Mouse (Mus musculus) cerebellum, postnatal 25 days (tissue): ENCODE measurements at regions not wholly inside any gene's neighbourhood (a gene's known extent, or its start where the extent isn't known, plus 50 kb on each side); places are given as distances from the start of the nearest gene placed in this dataset.
"Not testable (repeated sequence)": the region's sequence is repeated elsewhere in the genome, so short reads cannot be mapped to it uniquely, and the experiment has no call there.

ENCODE experiments used
- DNase-seq, 2 experiments: peaks; one replicate each; pipeline ENCODE4 v3.0.0; 2021; ENCODE audit warnings: mixed read lengths in 2 of 2

DNA sequence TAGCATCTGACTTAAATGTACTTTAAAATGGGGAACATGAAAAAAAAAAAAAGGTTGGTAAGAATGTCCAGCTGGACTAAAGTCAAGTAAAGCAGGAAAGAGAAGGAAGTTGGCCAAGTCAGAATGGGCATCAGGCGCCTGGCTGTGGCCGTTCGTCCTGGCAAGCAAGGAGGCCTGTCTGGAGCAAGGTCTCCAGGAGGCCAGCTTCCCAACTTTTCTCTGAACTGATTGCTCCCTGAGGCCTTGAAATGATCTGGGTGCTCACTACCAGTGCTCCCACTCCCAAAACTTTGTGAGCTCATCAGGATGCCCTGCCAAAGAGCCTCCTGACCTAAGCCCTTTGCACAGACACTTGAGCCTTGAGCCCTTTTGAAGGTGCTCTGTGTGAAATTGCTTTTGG is 141.7 kb upstream of the Gm21897 start:
- no peak for DNase-seq

DNA sequence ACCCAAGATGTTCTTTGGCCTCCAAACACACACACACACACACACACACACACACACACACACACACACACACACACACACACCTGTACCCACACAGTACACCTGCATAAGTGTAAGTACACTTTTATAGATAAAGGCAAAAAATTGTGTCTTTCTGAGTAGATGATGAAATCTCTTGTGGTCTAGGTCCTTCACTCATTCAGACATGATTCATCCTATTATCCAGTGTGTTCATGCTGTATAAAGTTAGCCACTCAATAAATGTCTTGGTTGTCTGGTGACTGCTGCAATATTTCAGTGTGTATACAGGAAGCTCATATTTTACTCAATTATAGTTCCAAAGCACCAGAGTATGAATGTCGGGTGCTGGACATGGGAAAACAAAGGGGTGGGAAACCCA is 131.5 kb upstream of the Gm21897 start:
- no peak for DNase-seq

DNA sequence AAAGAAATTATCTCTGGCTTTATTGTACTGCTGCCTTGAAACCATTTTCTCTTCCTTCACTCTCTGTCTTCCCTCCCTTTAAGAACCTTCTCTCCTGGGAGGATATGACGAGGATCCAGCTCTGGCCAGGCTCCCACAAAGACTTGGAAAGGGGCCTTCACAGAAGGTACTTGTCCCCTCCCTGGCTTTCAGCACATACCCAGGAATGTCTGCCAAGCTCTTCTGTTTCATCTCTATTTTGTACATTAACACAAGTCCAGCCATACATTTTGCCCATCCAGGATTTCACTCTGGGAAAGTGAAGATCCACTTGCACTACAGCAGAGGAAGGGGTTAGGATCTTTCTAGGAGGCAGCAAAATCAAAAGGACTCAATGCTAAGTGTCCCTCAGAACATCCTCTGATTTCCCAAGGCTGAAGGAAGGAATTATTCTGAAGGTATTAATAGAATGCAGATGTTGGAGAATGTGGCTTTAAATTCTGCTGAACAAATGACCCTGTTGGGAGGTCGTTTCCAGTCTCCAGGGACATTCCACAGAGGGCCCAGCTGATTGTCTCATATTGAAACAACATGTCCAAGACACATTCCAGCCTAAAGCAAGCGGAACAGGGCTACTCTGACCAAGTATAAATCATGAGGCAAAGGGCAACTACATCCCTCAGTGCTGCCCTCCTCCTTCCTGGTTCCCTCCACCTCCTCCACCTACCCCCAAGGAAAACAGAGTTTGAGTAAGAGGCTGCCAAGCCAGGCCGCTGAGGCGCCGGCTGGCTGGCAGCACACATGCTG is 122.1 kb upstream of the Gm21897 start:
- DNase-seq: peak in 1 of 2 experiments; percentile 4

DNA sequence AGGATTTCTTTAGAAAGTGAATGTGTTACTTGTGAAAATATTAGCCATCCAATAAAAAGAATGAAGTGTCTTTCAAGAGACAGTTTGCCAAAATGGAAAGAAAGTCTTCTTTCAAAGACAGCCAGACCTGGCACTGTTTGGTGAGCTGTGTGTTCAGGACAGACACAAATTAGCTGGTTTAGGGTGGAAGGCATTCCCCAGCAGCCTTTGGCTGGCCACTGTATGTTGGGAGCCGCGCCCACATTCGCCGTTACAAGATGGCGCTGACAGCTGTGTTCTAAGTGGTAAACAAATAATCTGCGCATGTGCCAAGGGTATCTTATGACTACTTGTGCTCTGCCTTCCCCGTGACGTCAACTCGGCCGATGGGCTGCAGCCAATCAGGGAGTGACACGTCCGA is 121.3 kb upstream of the Gm21897 start:
- DNase-seq: not testable (repeated sequence)

DNA sequence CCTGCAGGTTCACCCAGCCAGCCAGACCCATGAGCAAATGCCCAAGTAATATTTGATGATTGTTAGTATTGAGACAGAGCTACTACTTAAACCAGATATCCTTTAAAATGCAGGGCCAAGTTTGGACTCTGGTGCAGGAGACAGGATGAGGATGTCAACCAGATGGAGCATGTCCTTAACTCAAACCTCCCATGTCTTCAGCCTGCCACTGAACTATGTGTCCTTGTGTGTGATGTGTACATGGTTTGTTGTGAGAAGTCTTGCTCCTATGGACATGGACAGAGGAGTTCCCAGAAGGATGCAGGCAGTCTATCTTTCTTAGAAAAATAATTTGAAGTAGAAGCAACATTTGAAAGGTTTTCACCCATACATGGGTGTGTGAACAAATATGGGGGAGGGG is 120.4 kb upstream of the Gm21897 start:
- DNase-seq: no peak

DNA sequence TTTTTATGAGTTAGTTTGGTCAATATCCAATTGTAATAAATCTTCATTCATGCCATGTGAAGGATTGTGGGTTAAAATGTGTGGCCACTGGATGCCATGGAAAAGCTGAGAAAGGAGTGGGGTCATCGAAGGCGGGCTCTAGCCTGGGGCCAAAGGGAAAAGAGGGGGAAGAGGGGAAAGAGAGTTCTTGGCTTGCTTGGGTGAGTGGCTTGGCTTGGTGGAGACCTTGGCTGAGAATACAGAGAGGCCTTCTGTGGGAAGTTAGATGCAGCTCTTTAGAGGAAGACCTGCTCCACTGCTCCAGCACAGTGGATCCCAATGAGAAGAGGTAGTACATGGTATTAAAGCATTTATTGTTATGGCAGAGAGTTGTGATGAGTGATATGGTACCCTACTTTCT is 101.3 kb upstream of the Gm21897 start:
- DNase-seq: no peak

DNA sequence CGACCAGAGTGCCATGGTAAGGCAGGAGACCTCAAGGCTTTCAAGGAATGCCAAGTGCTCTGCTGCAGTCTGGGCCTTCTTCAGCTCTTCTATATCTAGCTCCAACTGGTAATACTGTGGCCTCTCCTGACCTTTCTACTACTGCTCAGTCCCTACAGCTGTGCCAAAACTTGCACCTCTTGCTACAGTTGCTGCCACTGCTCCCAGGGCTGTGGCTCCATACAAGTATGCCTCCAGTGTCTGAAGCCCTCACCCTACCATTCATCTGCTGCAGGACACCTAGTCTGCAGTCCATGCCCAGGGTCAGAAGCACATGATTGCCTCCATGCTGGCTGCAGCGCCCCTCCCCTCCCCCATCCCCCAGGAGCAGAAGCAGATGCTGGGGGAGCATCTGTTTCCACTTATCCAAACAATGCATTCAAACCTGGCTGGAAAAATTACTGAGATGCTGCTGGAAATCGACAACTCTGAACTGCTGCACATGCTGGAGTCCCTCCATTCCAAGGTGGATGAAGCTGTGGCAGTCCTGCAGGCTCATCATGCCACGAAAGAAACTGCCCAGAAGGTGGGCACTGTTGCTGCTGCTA is 96.2 kb upstream of the Gm21897 start:
- no peak for DNase-seq

DNA sequence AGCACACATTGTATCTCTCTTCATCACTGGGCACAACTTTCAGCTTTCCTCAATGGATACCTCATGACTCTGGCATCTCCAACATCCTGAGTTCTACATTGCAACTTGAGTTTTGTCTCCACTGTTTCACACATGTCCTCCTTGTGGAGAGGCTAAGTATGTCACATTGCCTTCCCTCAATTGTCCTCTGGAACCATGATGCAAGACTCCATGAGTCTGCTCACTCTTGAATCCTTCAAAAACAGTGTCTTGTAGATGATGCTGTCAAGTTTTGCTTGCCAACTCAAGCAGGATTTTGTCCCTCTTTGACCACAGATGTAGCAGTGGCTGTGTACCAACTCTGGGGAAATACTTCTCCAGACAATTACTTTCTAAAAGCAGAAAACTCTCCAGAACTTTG is 79.4 kb upstream of the Gm21897 start:
- no peak for DNase-seq

DNA sequence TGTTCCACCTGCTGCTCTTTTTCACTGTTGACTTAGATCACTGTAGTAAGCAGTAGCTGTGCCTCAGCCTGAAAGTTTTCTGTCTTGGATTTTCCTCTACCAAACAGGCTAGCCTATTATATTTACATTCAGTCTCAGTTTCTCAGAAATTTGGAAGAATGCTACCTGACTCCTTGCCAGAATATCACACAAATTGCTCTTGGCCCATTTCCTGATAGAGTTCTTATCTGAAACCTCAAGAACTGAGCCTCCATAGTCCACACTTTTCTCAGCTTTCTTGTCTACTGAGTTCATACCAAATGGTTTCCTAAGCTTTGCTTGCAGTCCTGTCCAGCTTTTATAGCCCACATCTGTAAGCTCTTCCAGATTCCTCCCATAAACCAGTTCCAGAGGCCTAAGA is 78.8 kb upstream of the Gm21897 start:
- DNase-seq: no peak

DNA sequence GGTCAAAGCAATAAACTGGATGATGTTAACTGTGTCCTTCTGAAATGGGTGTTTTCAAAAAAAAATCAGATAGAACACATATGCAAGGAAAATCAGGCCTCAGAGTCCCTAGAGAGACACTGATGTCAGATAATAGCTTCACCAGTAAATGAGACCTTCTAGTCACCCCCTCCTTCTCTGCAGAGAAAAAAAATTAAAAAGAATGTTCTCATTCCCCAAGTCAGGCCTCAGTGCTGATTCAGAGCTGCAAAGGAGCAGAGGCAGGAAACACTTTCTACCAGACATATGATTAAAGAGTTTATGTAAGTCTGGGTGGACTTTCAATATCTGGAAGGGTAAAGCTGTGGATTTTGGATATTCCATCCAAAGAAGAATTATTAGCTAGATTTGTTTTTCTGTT is 67.1 kb upstream of the Gm21897 start:
- DNase-seq: no peak

DNA sequence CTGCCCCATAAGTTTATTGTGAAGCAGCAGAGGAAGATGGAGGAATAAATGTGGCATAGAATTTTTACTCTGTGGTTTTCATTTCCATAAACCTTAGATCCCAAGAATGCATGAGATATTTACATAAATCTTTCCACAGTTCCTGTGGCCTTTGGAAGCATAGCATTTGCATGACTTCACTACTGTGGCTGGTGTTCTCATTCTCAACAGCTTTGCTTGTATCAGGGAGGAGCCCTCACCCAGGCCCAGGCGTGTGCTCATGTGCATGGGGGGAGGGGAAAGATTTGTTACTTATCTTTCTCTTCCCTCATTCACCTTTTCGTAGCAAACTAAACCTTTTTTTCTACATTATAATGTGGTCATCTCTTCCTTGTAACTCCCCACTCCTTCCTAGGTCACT is 65.6 kb upstream of the Gm21897 start:
- DNase-seq: no peak

DNA sequence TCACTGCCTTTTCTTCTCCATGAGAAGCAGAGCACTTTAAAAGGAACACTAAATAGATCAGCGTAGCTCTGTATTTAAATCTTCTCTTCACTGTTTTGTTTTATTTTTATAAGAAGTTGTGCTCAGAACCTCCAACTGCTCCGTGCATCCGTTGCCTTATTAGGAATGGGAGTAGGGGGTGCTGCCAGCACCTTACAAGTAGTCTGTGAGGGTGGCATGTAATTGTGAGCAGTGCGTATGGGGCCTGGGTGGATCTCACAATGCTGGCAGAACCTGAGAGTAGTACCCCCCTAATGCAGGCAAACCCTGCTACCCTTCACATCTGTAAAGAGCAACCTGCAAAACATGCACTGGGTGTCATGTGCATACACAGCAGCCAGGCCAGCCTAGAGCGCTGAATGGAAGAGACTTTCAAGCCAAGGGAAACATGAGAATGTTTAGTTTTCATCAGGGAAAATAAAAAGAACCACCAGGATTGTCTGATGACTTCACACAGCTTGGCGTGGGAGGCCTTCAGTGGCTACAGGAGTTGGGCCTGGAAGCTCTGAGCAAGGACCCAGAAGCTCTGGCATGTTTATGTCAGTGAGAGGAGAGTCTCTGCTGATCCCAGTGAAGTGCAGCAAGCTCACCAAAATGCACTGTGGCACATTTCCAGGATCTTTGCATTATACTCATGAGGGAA is 64.5 kb upstream of the Gm21897 start:
- DNase-seq: no peak

DNA sequence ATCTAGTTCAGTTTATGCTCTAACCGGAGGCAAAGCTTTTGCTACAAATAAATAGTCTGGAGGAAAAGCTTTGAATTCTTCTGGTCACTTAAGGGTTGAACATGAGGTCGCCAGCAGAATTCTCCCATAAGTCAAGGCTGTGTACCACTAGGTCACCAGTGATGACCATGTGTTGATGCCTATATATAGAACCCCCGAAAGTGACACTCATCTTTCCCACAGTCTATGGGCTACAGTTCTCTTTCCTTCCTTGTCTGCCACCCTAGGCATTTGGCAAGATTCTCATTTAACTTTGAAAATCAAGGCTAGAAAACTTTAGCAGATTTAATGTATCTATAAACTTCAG is 63.9 kb upstream of the Gm21897 start:
- DNase-seq: no peak

DNA sequence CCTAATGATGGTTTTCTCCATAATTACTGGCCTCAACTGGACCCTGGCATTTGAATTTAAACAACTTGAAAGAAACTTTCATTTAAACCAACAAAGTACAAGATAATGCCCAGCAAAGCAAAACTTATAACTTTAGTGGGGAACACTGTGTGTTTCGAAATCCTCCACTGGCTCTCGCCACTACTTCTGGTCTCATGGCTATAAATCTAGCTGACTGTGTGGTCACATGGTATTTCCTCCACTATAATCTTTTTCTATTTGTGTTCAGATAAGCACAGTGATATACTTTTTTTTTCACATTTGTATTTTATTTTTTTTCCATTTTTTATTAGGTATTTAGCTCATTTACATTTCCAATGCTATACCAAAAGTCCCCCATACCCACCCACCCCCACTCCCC is 62.6 kb upstream of the Gm21897 start:
- no peak for DNase-seq

DNA sequence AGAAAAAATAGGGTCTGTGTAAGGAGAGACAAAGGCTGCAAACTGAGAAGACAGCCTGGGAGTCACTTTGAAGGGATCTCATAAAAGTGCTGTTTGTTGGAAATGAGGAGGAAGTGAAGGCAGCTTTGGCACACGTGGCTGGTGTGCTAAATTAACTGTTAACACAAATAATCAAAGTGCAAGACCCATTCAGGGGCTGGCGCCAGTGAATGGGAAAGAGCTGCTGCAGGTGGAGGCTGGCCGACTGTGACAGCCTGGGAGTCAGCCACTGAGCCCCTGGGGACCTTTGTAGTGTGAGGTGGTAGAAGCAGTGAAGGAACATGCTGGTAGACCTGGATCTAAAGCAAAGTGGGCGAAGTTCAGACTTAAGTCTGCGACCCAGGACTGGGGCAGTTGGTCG is 57.8 kb upstream of the Gm21897 start:
- DNase-seq: no peak

DNA sequence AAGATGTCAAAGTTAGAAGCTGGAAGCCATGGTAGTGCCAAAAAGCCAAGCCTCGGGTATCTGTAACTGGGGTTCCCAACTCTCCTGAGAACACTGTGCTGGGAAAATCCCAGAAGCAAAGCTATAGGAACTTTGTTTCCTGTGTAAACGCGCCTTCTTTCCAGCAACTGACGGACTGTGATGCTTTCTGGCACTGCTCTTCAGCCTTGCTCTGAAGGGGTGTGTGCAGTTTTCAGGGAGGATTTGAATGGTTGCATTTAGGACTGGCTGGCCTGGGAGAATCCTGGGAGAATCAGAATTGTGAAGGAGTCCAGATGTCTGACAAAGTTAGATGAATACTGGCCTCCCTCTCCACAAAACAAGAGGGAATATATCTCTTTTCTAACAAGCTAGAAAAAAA is 57.2 kb upstream of the Gm21897 start:
- no peak for DNase-seq
